Mouse (Mus musculus) G1E (cell line): ENCODE results near the gene Cyth4.

Experiments
- CTCF ChIP-seq: IDR thresholded peaks from 2 replicates; pipeline ENCODE4 v1.5.1; 2012; ENCODE audit warnings: low read depth, low read length, inconsistent platforms, mixed read lengths
- GATA1 ChIP-seq: IDR thresholded peaks from 2 replicates; pipeline ENCODE4 v1.6.1; 2012; ENCODE audit warnings: borderline replicate concordance, low read length, inconsistent platforms, mixed read lengths
- GATA2 ChIP-seq: IDR thresholded peaks from 2 replicates; pipeline ENCODE4 v1.6.1; 2012; ENCODE audit warnings: low read depth, low read length, inconsistent platforms, borderline replicate concordance
- POLR2AphosphoS5 ChIP-seq: IDR thresholded peaks from 2 replicates; pipeline ENCODE4 v1.6.1; 2012; ENCODE audit warnings: low read depth, low read length, inconsistent platforms; ENCODE audit not compliant: insufficient replicate concordance
- TAL1 ChIP-seq: conservative IDR thresholded peaks from 2 replicates; pipeline ENCODE4 v1.6.1; 2012; ENCODE audit warnings: low read depth, low read length, inconsistent platforms, mixed read lengths

GRCm38 (mm10) chr15:78548711-78549110, 48.1 kb upstream of the Cyth4 start:
- no peak for TF ChIP-seq CTCF
- no peak for TF ChIP-seq GATA1
- no peak for TF ChIP-seq POLR2AphosphoS5
- no peak for TF ChIP-seq GATA2
- TF ChIP-seq TAL1, result no peak
